Mouse (Mus musculus) heart, embryonic 14.5 days (tissue): Measurements from ENCODE around the gene Osbpl8. TPM values are rescaled to one million over a fixed set of nuclear protein-coding genes. Genes with fewer than 3 reads are reported as not detected.
"Not testable (repeated sequence)": the region's sequence is repeated elsewhere in the genome, so short reads cannot be mapped to it uniquely, and the experiment has no call there.

ENCODE experiments used
- ATAC-seq: fragments of 200-750 bp; cut with Nextera tagmentation; 2 replicates; pipeline ENCODE4 v1.8.0; 2017; ENCODE audit warnings: low read depth, moderate TSS enrichment; ENCODE audit not compliant: insufficient number of reproducible peaks, insufficient read depth, low FRiP score
- H3K27ac ChIP-seq, 2 experiments: fragments of 200-500 bp in 1 of 2; fragments of 300-500 bp in 1 of 2; sonication (generic) in 1 of 2; replicated peaks in 1 of 2; 2 replicates each; pipeline ENCODE4 v1.5.1; 2012 to 2014; ENCODE audit warnings: low read depth in 2 of 2, low read length in 2 of 2, control low read depth in 1 of 2, mild to moderate bottlenecking in 1 of 2, mixed read lengths in 1 of 2; ENCODE audit not compliant: control insufficient read depth in 1 of 2, insufficient read depth in 1 of 2
- H3K27me3 ChIP-seq: fragments of 300-500 bp; sonication (generic); 2 replicates; pipeline ENCODE4 v1.6.1; 2014; ENCODE audit warnings: mild to moderate bottlenecking, low read length, control low read depth; ENCODE audit not compliant: control insufficient read depth, insufficient read depth
- H3K36me3 ChIP-seq: fragments of 300-500 bp; sonication (generic); 2 replicates; pipeline ENCODE4 v1.6.1; 2014; ENCODE audit warnings: mild to moderate bottlenecking, control low read depth, low read length, mixed read lengths; ENCODE audit not compliant: control insufficient read depth, insufficient read depth
- H3K4me1 ChIP-seq, 2 experiments: fragments of 200-500 bp in 1 of 2; fragments of 300-500 bp in 1 of 2; sonication (generic) in 1 of 2; 2 replicates each; pipeline ENCODE4 v1.6.1; 2012 to 2014; ENCODE audit warnings: low read length in 2 of 2, control low read depth in 1 of 2, mixed read lengths in 1 of 2; ENCODE audit not compliant: control insufficient read depth in 2 of 2, insufficient read depth in 2 of 2
- H3K4me2 ChIP-seq: fragments of 300-500 bp; sonication (generic); 2 replicates; pipeline ENCODE4 v1.6.1; 2014; ENCODE audit warnings: mild to moderate bottlenecking, low read length
- H3K4me3 ChIP-seq, 2 experiments: fragments of 200-500 bp in 1 of 2; fragments of 300-500 bp in 1 of 2; sonication (generic) in 1 of 2; 2 replicates each; pipeline ENCODE4 v1.5.1; 2012 to 2014; ENCODE audit warnings: low read length in 2 of 2, mild to moderate bottlenecking in 2 of 2, control low read depth in 1 of 2, low read depth in 1 of 2, moderate library complexity in 1 of 2; ENCODE audit not compliant: control insufficient read depth in 1 of 2, insufficient read depth in 1 of 2
- H3K9ac ChIP-seq: fragments of 300-500 bp; sonication (generic); 2 replicates; pipeline ENCODE4 v1.6.1; 2014; ENCODE audit warnings: mild to moderate bottlenecking, low read length
- H3K9me3 ChIP-seq: fragments of 300-500 bp; sonication (generic); 2 replicates; pipeline ENCODE4 v1.6.1; 2016; ENCODE audit warnings: low read length, control low read depth; ENCODE audit not compliant: control insufficient read depth
- WGBS: fragments of 180-500 bp; shearing (Covaris S2); extraction: QIAGEN DNeasy Blood & Tissue Kit; methylation state at CpG from one replicate; pipeline ENCODE4 v1.1.7; 2014; 5-methylcytosine and 5-hydroxymethylcytosine counted together
- polyA plus RNA-seq: library from polyadenylated mRNA; unstranded; fragments of >200 nt; fragmentation: Nextera tagmentation; extraction: Ambion mirVana; gene quantifications from 2 replicates; pipeline ENCODE4 v1.2.1, GENCODE M21; 2014

Gene Osbpl8
- polyA plus RNA-seq, 1 experiment from 2014 or later = 43.9 TPM

GRCm38 (mm10) chr10:111226508-111226907 is 62.0 kb downstream of the Osbpl8 start:
- H3K9me3 ChIP-seq = no peaks in the 10 kb centered on the region
- no peak overlapping the region for H3K4me2 ChIP-seq
- no peak overlapping the region for H3K27ac ChIP-seq
- no peak overlapping the region for H3K4me3 ChIP-seq
- no peak for ATAC-seq
- H3K4me1 ChIP-seq = peaks cover 8 to 25% of the 10 kb centered on the region in 2 experiments
- 21% methylated on average over 3 of the region's 3 CpGs for WGBS
- no peak overlapping the region for H3K9ac ChIP-seq
- H3K27me3 ChIP-seq = no peaks in the 10 kb centered on the region
- no peaks in the 10 kb centered on the region for H3K36me3 ChIP-seq

GRCm38 (mm10) chr10:111232237-111232636 is 67.7 kb downstream of the Osbpl8 start:
- H3K4me1 ChIP-seq, H3K4me3 ChIP-seq, H3K9ac ChIP-seq, H3K27me3 ChIP-seq, H3K27ac ChIP-seq, H3K9me3 ChIP-seq, H3K4me2 ChIP-seq, ATAC-seq: not testable (repeated sequence)
- 88% methylated on average over 7 of the region's 7 CpGs for WGBS
- H3K36me3 ChIP-seq = peaks cover 20% of the 10 kb centered on the region; the same call in 1 of the 2 replicates

- peaks cover 20% of the 10 kb centered on the region; the same call in 1 of the 2 replicates for H3K36me3 ChIP-seq
- 87% methylated on average over 6 of the region's 6 CpGs for WGBS
- ATAC-seq = no peak
These were observed 69.1 kb downstream of the Osbpl8 start for GRCm38 (mm10) chr10:111233476-111234130.

GRCm38 (mm10) chr10:111234450-111235288 is 70.1 kb downstream of the Osbpl8 start:
- Histone ChIP-seq H3K27ac (no peak overlapping the region), H3K4me2 (no peak overlapping the region), H3K9me3 (no peaks in the 10 kb centered on the region), H3K27me3 (no peaks in the 10 kb centered on the region), H3K36me3 (peaks cover 26% of the 10 kb centered on the region; the same call in 1 of the 2 replicates), H3K4me3 (no peak overlapping the region), H3K4me1 (no peaks in the 10 kb centered on the region), H3K9ac (no peak overlapping the region)
- WGBS = 77% methylated on average over 6 of the region's 6 CpGs
- no peak for ATAC-seq

More at GRCm38 (mm10) chr10:111233476-111234130, 69.1 kb downstream of the Osbpl8 start:
- Histone ChIP-seq H3K27me3 (no peaks in the 10 kb centered on the region), H3K4me1 (peaks cover 0 to 5% of the 10 kb centered on the region in 2 experiments; a peak in 1 of 4 replicates), H3K9ac (no peak overlapping the region), H3K4me3 (no peak overlapping the region), H3K9me3 (no peaks in the 10 kb centered on the region), H3K4me2 (no peak overlapping the region), H3K27ac (no peak overlapping the region)

- Histone ChIP-seq H3K4me2 (no peak overlapping the region), H3K27me3 (no peaks in the 10 kb centered on the region), H3K9ac (no peak overlapping the region), H3K27ac (no peak overlapping the region), H3K36me3 (peaks cover 26% of the 10 kb centered on the region; the same call in 1 of the 2 replicates), H3K4me3 (no peak overlapping the region), H3K9me3 (no peaks in the 10 kb centered on the region), H3K4me1 (no peaks in the 10 kb centered on the region)
- WGBS = 91% methylated on average over 6 of the region's 6 CpGs
- no peak for ATAC-seq
These were observed 70.7 kb downstream of the Osbpl8 start for GRCm38 (mm10) chr10:111235289-111235570.

GRCm38 (mm10) chr10:111237434-111237833 is 72.9 kb downstream of the Osbpl8 start:
- Histone ChIP-seq H3K27ac (no peak overlapping the region), H3K4me3 (no peak overlapping the region), H3K9ac (no peak overlapping the region), H3K36me3 (peaks cover 26% of the 10 kb centered on the region; the same call in 1 of the 2 replicates), H3K4me2 (no peak overlapping the region), H3K9me3 (no peaks in the 10 kb centered on the region), H3K4me1 (no peaks in the 10 kb centered on the region), H3K27me3 (no peaks in the 10 kb centered on the region)
- WGBS = 71% methylated on average over 5 of the region's 5 CpGs
- no peak for ATAC-seq

- no peak overlapping the region for H3K4me3 ChIP-seq
- 88% methylated on average over 7 of the region's 7 CpGs for WGBS
- H3K27me3 ChIP-seq = no peaks in the 10 kb centered on the region
- H3K36me3 ChIP-seq = peaks cover 6% of the 10 kb centered on the region; the same call in 1 of the 2 replicates
- no peaks in the 10 kb centered on the region for H3K9me3 ChIP-seq
- peaks cover 0 to 9% of the 10 kb centered on the region in 2 experiments; a peak in 3 of 4 replicates for H3K4me1 ChIP-seq
- no peak overlapping the region for H3K4me2 ChIP-seq
- no peak for ATAC-seq
- no peak overlapping the region for H3K9ac ChIP-seq
- H3K27ac ChIP-seq = no peak overlapping the region
These were observed 78.1 kb downstream of the Osbpl8 start for GRCm38 (mm10) chr10:111242677-111243076.
